Mouse (Mus musculus) spleen, adult 2 months (tissue): ENCODE measurements around the gene Epx.

Experiments
- CTCF ChIP-seq: fragments of 200-500 bp; IDR thresholded peaks from 2 replicates; pipeline ENCODE4 v1.5.1; 2011; ENCODE audit warnings: mild to moderate bottlenecking, inconsistent platforms; ENCODE audit not compliant: insufficient read depth, insufficient read length, insufficient replicate concordance; ENCODE audit errors: extremely low read depth
- POLR2A ChIP-seq: fragments of 200-500 bp; IDR thresholded peaks from 2 replicates; pipeline ENCODE4 v1.6.1; 2011; ENCODE audit warnings: low read depth, low read length, inconsistent platforms

- TF ChIP-seq CTCF (no peak), POLR2A (no peak)
Measured at GRCm38 (mm10) chr11:87841436-87841835, 33.9 kb downstream of the Epx start.
